Mouse (Mus musculus): ENCODE measurements at regions not wholly inside any gene's neighbourhood (a gene's known extent, or its start where the extent isn't known, plus 50 kb on each side); places are given as distances from the start of the nearest gene placed in this dataset.
"Not testable (repeated sequence)": the region's sequence is repeated elsewhere in the genome, so short reads cannot be mapped to it uniquely, and the experiment has no call there.

- no peak overlapping the region for H3K4me3 ChIP-seq (ENCODE audit: insufficient read depth, low read length)
- H3K4me1 ChIP-seq (ENCODE audit: control insufficient read depth, insufficient read depth, low read length): no peaks in the 10 kb centered on the region
- no peak for TF ChIP-seq CTCF (IDR thresholded peaks at IDR 0.05; ENCODE audit: extremely low read depth, insufficient read depth, low read length)
- no peak for TF ChIP-seq POLR2A (IDR thresholded peaks at IDR 0.05; ENCODE audit: extremely low read depth, insufficient read depth, low read length)
- no peak overlapping the region for H3K27ac ChIP-seq (ENCODE audit: insufficient read depth, low read length)
Measured at GRCm38 (mm10) chr2:100918122-100918521, 706.4 kb upstream of the Rag2 start.

- no peak overlapping the region for H3K27ac ChIP-seq (ENCODE audit: insufficient read depth, low read length)
- no peaks in the 10 kb centered on the region for H3K4me1 ChIP-seq (ENCODE audit: control insufficient read depth, insufficient read depth, low read length)
- TF ChIP-seq CTCF (IDR thresholded peaks at IDR 0.05; ENCODE audit: extremely low read depth, insufficient read depth, low read length): no peak
- no peak for TF ChIP-seq POLR2A (IDR thresholded peaks at IDR 0.05; ENCODE audit: extremely low read depth, insufficient read depth, low read length)
- no peak overlapping the region for H3K4me3 ChIP-seq (ENCODE audit: insufficient read depth, low read length)
Measured at GRCm38 (mm10) chr2:100919537-100920212, 704.8 kb upstream of the Rag2 start.

GRCm38 (mm10) chr2:100948632-100949031, 675.9 kb upstream of the Rag2 start:
- H3K4me1 ChIP-seq (ENCODE audit: control insufficient read depth, insufficient read depth, low read length); H3K27ac ChIP-seq (ENCODE audit: insufficient read depth, low read length); H3K4me3 ChIP-seq (ENCODE audit: insufficient read depth, low read length): not testable (repeated sequence)
- peak; percentile 11; the same call in 1 of the 2 replicates for TF ChIP-seq CTCF (IDR thresholded peaks at IDR 0.05; ENCODE audit: extremely low read depth, insufficient read depth, low read length)

- TF ChIP-seq CTCF (IDR thresholded peaks at IDR 0.05; ENCODE audit: extremely low read depth, insufficient read depth, low read length): no peak
- no peak for TF ChIP-seq POLR2A (IDR thresholded peaks at IDR 0.05; ENCODE audit: extremely low read depth, insufficient read depth, low read length)
- H3K4me1 ChIP-seq (ENCODE audit: control insufficient read depth, insufficient read depth, low read length): no peaks in the 10 kb centered on the region
- H3K4me3 ChIP-seq (ENCODE audit: insufficient read depth, low read length): no peak overlapping the region
- no peak overlapping the region for H3K27ac ChIP-seq (ENCODE audit: insufficient read depth, low read length)
Measured at GRCm38 (mm10) chr2:100959412-100959811, 665.1 kb upstream of the Rag2 start.

- no peaks in the 10 kb centered on the region for H3K4me1 ChIP-seq (ENCODE audit: control insufficient read depth, insufficient read depth, low read length)
- TF ChIP-seq CTCF (IDR thresholded peaks at IDR 0.05; ENCODE audit: extremely low read depth, insufficient read depth, low read length): no peak
- TF ChIP-seq POLR2A (IDR thresholded peaks at IDR 0.05; ENCODE audit: extremely low read depth, insufficient read depth, low read length): no peak
- no peak overlapping the region for H3K27ac ChIP-seq (ENCODE audit: insufficient read depth, low read length)
- H3K4me3 ChIP-seq (ENCODE audit: insufficient read depth, low read length): no peak overlapping the region
Measured at GRCm38 (mm10) chr2:100964584-100964983, 659.9 kb upstream of the Rag2 start.

GRCm38 (mm10) chr2:100977202-100977601, 647.3 kb upstream of the Rag2 start:
- H3K4me3 ChIP-seq (ENCODE audit: insufficient read depth, low read length): no peak overlapping the region
- no peak for TF ChIP-seq CTCF (IDR thresholded peaks at IDR 0.05; ENCODE audit: extremely low read depth, insufficient read depth, low read length)
- H3K27ac ChIP-seq (ENCODE audit: insufficient read depth, low read length): no peak overlapping the region
- H3K4me1 ChIP-seq (ENCODE audit: control insufficient read depth, insufficient read depth, low read length): no peaks in the 10 kb centered on the region

- Histone ChIP-seq H3K27ac (ENCODE audit: insufficient read depth, low read length) (no peak overlapping the region), H3K4me3 (ENCODE audit: insufficient read depth, low read length) (no peak overlapping the region), H3K4me1 (ENCODE audit: control insufficient read depth, insufficient read depth, low read length) (no peaks in the 10 kb centered on the region)
- no peak for TF ChIP-seq CTCF (IDR thresholded peaks at IDR 0.05; ENCODE audit: extremely low read depth, insufficient read depth, low read length)
- no peak for TF ChIP-seq POLR2A (IDR thresholded peaks at IDR 0.05; ENCODE audit: extremely low read depth, insufficient read depth, low read length)
Measured at GRCm38 (mm10) chr2:100982362-100982761, 642.2 kb upstream of the Rag2 start.

- Histone ChIP-seq H3K27ac (ENCODE audit: insufficient read depth, low read length) (no peak overlapping the region), H3K4me1 (ENCODE audit: control insufficient read depth, insufficient read depth, low read length) (no peaks in the 10 kb centered on the region), H3K4me3 (ENCODE audit: insufficient read depth, low read length) (no peak overlapping the region)
- no peak for TF ChIP-seq POLR2A (IDR thresholded peaks at IDR 0.05; ENCODE audit: extremely low read depth, insufficient read depth, low read length)
Measured at GRCm38 (mm10) chr2:101015353-101015752, 609.2 kb upstream of the Rag2 start.

GRCm38 (mm10) chr2:101019384-101019783, 605.1 kb upstream of the Rag2 start:
- no peak overlapping the region for H3K4me3 ChIP-seq (ENCODE audit: insufficient read depth, low read length)
- no peak overlapping the region for H3K27ac ChIP-seq (ENCODE audit: insufficient read depth, low read length)
- H3K4me1 ChIP-seq (ENCODE audit: control insufficient read depth, insufficient read depth, low read length): no peaks in the 10 kb centered on the region
- TF ChIP-seq CTCF (IDR thresholded peaks at IDR 0.05; ENCODE audit: extremely low read depth, insufficient read depth, low read length): no peak
- no peak for TF ChIP-seq POLR2A (IDR thresholded peaks at IDR 0.05; ENCODE audit: extremely low read depth, insufficient read depth, low read length)

GRCm38 (mm10) chr2:101021515-101021914, 603.0 kb upstream of the Rag2 start:
- TF ChIP-seq CTCF (IDR thresholded peaks at IDR 0.05; ENCODE audit: extremely low read depth, insufficient read depth, low read length): no peak
- no peak for TF ChIP-seq POLR2A (IDR thresholded peaks at IDR 0.05; ENCODE audit: extremely low read depth, insufficient read depth, low read length)
- H3K4me3 ChIP-seq (ENCODE audit: insufficient read depth, low read length): no peak overlapping the region
- no peak overlapping the region for H3K27ac ChIP-seq (ENCODE audit: insufficient read depth, low read length)
- no peaks in the 10 kb centered on the region for H3K4me1 ChIP-seq (ENCODE audit: control insufficient read depth, insufficient read depth, low read length)
